Mouse (Mus musculus): ENCODE measurements around the gene Ccdc89. TPM values are rescaled to one million over a fixed set of nuclear protein-coding genes. Genes with fewer than 3 reads are reported as not detected.
A peak's percentile ranks its signal among the peaks of the same experiment; 100 is the strongest.

Ccdc89 gene
- polyA plus RNA-seq, 1 experiment from 2014 or later = 0.22 TPM

GRCm38 (mm10) chr7:90461441-90461840 lies 35.1 kb downstream of the Ccdc89 start:
- DNase-seq (ENCODE audit: low spot score) = no peak

GRCm38 (mm10) chr7:90473511-90473910 lies 47.1 kb downstream of the Ccdc89 start:
- DNase-seq (ENCODE audit: low spot score) = no peak

GRCm38 (mm10) chr7:90475793-90476312 lies 49.5 kb downstream of the Ccdc89 start, which contains the start of gene Tmem126b:
Gene Tmem126b (minus strand): TSS chr7:90476001.
- peak; percentile 98 for DNase-seq (ENCODE audit: low spot score)

- DNase-seq (ENCODE audit: low spot score) = no peak
Measured at GRCm38 (mm10) chr7:90476313-90477245, 50.2 kb downstream of the Ccdc89 start, which contains the start of gene Dlg2. Gene Dlg2 (plus strand): TSS chr7:90476672.

Other genes with a start within 250 kb of the Ccdc89 start
- not detected in 2 replicates for gene Ccdc83, start 160.8 kb upstream of the Ccdc89 start, polyA plus RNA-seq (2015; fragmentation: Nextera tagmentation; extraction: Ambion mirVana)
- 6.1 and 6.8 TPM in 2 replicates for gene Sytl2, start 124.3 kb upstream of the Ccdc89 start, polyA plus RNA-seq (2015; fragmentation: Nextera tagmentation; extraction: Ambion mirVana)
- gene Crebzf, start 16.2 kb downstream of the Ccdc89 start, polyA plus RNA-seq (2015; fragmentation: Nextera tagmentation; extraction: Ambion mirVana) = 34.7 and 38.5 TPM in 2 replicates
- 60.0 and 67.6 TPM in 2 replicates for gene Tmem126a, start 30.7 kb downstream of the Ccdc89 start, polyA plus RNA-seq (2015; fragmentation: Nextera tagmentation; extraction: Ambion mirVana)
- gene Tmem126b, start 49.4 kb downstream of the Ccdc89 start, polyA plus RNA-seq (2015; fragmentation: Nextera tagmentation; extraction: Ambion mirVana) = 20.7 and 21.0 TPM in 2 replicates
- gene Dlg2, start 50.1 kb downstream of the Ccdc89 start, polyA plus RNA-seq (2015; fragmentation: Nextera tagmentation; extraction: Ambion mirVana) = 11.7 and 13.7 TPM in 2 replicates